Mouse (Mus musculus): ENCODE results near the gene Dusp2. TPM values are rescaled to one million over a fixed set of nuclear protein-coding genes. Genes with fewer than 3 reads are reported as not detected.
"Not testable (repeated sequence)": the region's sequence is repeated elsewhere in the genome, so short reads cannot be mapped to it uniquely, and the experiment has no call there.

The Dusp2 gene
- total and polyA plus RNA-seq, 2 experiments from 2014 or later, result 5.1 to 6.8 TPM

DNA sequence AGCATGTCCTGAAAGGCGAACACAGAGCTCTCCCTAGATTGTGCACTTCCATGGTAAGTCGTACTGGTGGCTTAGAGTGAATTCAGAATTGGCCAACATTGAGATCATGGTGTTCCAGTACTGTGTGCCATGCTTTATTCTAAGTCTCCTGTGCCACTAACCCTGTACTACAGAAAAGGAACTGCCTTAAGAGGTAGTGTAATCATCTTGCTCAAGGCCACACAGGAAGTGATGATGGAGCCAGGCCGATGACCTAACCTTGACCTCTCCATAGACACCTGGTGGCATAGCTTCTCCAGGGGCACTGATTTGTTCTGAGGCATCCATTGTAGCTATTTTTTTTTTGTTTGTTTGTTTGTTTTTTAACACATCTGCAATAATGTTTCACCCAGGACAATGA, 34.1 kb upstream of the Dusp2 start:
- H3K4me2 ChIP-seq (ENCODE audit: low read depth, low read length), result no peak overlapping the region
- H3K9me3 ChIP-seq (replicated peaks; ENCODE audit: control insufficient read depth, low read length), result no peaks in the 10 kb centered on the region
- H3K9ac ChIP-seq (replicated peaks; ENCODE audit: low read depth, low read length), result no peak overlapping the region
- no peak for ATAC-seq (ENCODE audit: insufficient read depth, low read depth)
- WGBS, result 88% methylated on average over 3 of the region's 3 CpGs
- H3K4me3 ChIP-seq (ENCODE audit: low read depth, low read length), result no peak overlapping the region
- no peak for DNase-seq (ENCODE audit: low spot score)
- H3K4me1 ChIP-seq (ENCODE audit: control insufficient read depth, insufficient read depth), result no peaks in the 10 kb centered on the region
- peaks cover 43% of the 10 kb centered on the region for H3K36me3 ChIP-seq (replicated peaks; ENCODE audit: control insufficient read depth, insufficient read depth, low read length)
- H3K27me3 ChIP-seq (ENCODE audit: control insufficient read depth, insufficient read depth, low read length), result no peaks in the 10 kb centered on the region
- TF ChIP-seq CTCF (IDR thresholded peaks at IDR 0.05; ENCODE audit: low read depth), result no peak
- TF ChIP-seq EP300 (IDR thresholded peaks at IDR 0.05; ENCODE audit: low read depth), result no peak
- no peak overlapping the region for H3K27ac ChIP-seq (ENCODE audit: low read depth)

DNA sequence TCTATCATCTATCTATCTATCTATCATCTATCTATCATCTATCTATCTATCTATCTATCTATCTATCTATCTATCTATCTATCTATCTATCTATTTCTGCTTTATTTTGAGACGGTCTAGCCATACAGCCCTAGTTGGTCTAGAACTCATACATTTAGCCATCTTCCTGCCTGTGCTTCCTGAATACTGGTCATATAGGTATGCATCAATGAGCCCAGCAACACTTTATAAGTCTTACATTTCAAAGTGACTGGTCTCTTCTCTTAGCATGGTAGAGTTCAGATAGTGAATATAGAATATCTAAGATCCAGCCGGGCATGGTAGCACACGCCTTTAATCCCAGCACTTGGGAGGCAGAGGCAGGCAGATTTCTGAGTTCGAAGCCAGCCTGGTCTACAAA, 31.8 kb upstream of the Dusp2 start:
- peaks cover 20% of the 10 kb centered on the region; the same call in 1 of the 2 replicates for H3K36me3 ChIP-seq (replicated peaks; ENCODE audit: control insufficient read depth, insufficient read depth, low read length)
- not testable (repeated sequence) for H3K9ac ChIP-seq (replicated peaks; ENCODE audit: low read depth, low read length); H3K9me3 ChIP-seq (replicated peaks; ENCODE audit: control insufficient read depth, low read length); H3K27ac ChIP-seq (ENCODE audit: low read depth); H3K4me1 ChIP-seq (ENCODE audit: control insufficient read depth, insufficient read depth); H3K4me3 ChIP-seq (ENCODE audit: low read depth, low read length); H3K4me2 ChIP-seq (ENCODE audit: low read depth, low read length); H3K27me3 ChIP-seq (ENCODE audit: control insufficient read depth, insufficient read depth, low read length)
- DNase-seq (ENCODE audit: low spot score) (peak; percentile 45), ATAC-seq (ENCODE audit: insufficient read depth, low read depth) (0 out of 2 replicates have a peak, but pooled peaks have one; percentile 27)
- WGBS, result 84% methylated on average over 4 of the region's 4 CpGs

- H3K27me3 ChIP-seq (ENCODE audit: control insufficient read depth, insufficient read depth, low read length), result no peaks in the 10 kb centered on the region
- H3K36me3 ChIP-seq (replicated peaks; ENCODE audit: control insufficient read depth, insufficient read depth, low read length), result peaks cover 14% of the 10 kb centered on the region; the same call in 1 of the 2 replicates
- WGBS, result 68% methylated on average over 3 of the region's 3 CpGs
- H3K9me3 ChIP-seq (replicated peaks; ENCODE audit: control insufficient read depth, low read length), result no peaks in the 10 kb centered on the region
- H3K9ac ChIP-seq (replicated peaks; ENCODE audit: low read depth, low read length), result no peak overlapping the region; the same call in 1 of the 2 replicates
- peak overlapping the region; percentile 38; the same call in 1 of the 2 replicates for H3K27ac ChIP-seq (ENCODE audit: low read depth)
- no peak for TF ChIP-seq EP300 (IDR thresholded peaks at IDR 0.05; ENCODE audit: low read depth)
- TF ChIP-seq CTCF (IDR thresholded peaks at IDR 0.05; ENCODE audit: low read depth), result no peak
- DNase-seq (ENCODE audit: low spot score) (peak; percentile 17), ATAC-seq (ENCODE audit: insufficient read depth, low read depth) (no peak)
- no peak overlapping the region for H3K4me2 ChIP-seq (ENCODE audit: low read depth, low read length)
- H3K4me1 ChIP-seq (ENCODE audit: control insufficient read depth, insufficient read depth), result no peaks in the 10 kb centered on the region
- H3K4me3 ChIP-seq (ENCODE audit: low read depth, low read length), result no peak overlapping the region
These were observed 31.2 kb upstream of the Dusp2 start for GRCm38 (mm10) chr2:127304609-127305210.

- DNase-seq (ENCODE audit: low spot score) (no peak), ATAC-seq (ENCODE audit: insufficient read depth, low read depth) (no peak)
- Histone ChIP-seq H3K36me3 (replicated peaks; ENCODE audit: control insufficient read depth, insufficient read depth, low read length) (0 out of 2 replicates have a peak, but pooled peaks cover under 1% of the 10 kb centered on the region), H3K9ac (replicated peaks; ENCODE audit: low read depth, low read length) (no peak overlapping the region), H3K27me3 (ENCODE audit: control insufficient read depth, insufficient read depth, low read length) (no peaks in the 10 kb centered on the region), H3K27ac (ENCODE audit: low read depth) (no peak overlapping the region), H3K4me2 (ENCODE audit: low read depth, low read length) (no peak overlapping the region), H3K4me3 (ENCODE audit: low read depth, low read length) (no peak overlapping the region), H3K4me1 (ENCODE audit: control insufficient read depth, insufficient read depth) (no peaks in the 10 kb centered on the region), H3K9me3 (replicated peaks; ENCODE audit: control insufficient read depth, low read length) (no peaks in the 10 kb centered on the region)
- TF ChIP-seq EP300 (IDR thresholded peaks at IDR 0.05; ENCODE audit: low read depth) (no peak), CTCF (IDR thresholded peaks at IDR 0.05; ENCODE audit: low read depth) (no peak)
These were observed 29.8 kb upstream of the Dusp2 start for GRCm38 (mm10) chr2:127306123-127306522.

- Histone ChIP-seq H3K4me2 (ENCODE audit: low read depth, low read length) (no peak overlapping the region), H3K4me1 (ENCODE audit: control insufficient read depth, insufficient read depth) (no peaks in the 10 kb centered on the region), H3K4me3 (ENCODE audit: low read depth, low read length) (no peak overlapping the region), H3K27ac (ENCODE audit: low read depth) (no peak overlapping the region), H3K9me3 (replicated peaks; ENCODE audit: control insufficient read depth, low read length) (no peaks in the 10 kb centered on the region), H3K27me3 (ENCODE audit: control insufficient read depth, insufficient read depth, low read length) (no peaks in the 10 kb centered on the region), H3K9ac (replicated peaks; ENCODE audit: low read depth, low read length) (no peak overlapping the region), H3K36me3 (replicated peaks; ENCODE audit: control insufficient read depth, insufficient read depth, low read length) (no peaks in the 10 kb centered on the region)
- WGBS, result 44% methylated on average over 3 of the region's 3 CpGs
- no peak for DNase-seq (ENCODE audit: low spot score)
- TF ChIP-seq CTCF (IDR thresholded peaks at IDR 0.05; ENCODE audit: low read depth) (no peak), EP300 (IDR thresholded peaks at IDR 0.05; ENCODE audit: low read depth) (no peak)
- ATAC-seq (ENCODE audit: insufficient read depth, low read depth), result no peak
These were observed 28.8 kb upstream of the Dusp2 start for GRCm38 (mm10) chr2:127307179-127307578.

GRCm38 (mm10) chr2:127308660-127309059, 27.3 kb upstream of the Dusp2 start:
- 95% methylated on average over 2 of the region's 2 CpGs for WGBS
- Histone ChIP-seq H3K4me3 (ENCODE audit: low read depth, low read length) (no peak overlapping the region), H3K4me2 (ENCODE audit: low read depth, low read length) (no peak overlapping the region), H3K36me3 (replicated peaks; ENCODE audit: control insufficient read depth, insufficient read depth, low read length) (no peaks in the 10 kb centered on the region), H3K9ac (replicated peaks; ENCODE audit: low read depth, low read length) (no peak overlapping the region), H3K4me1 (ENCODE audit: control insufficient read depth, insufficient read depth) (no peaks in the 10 kb centered on the region), H3K27me3 (ENCODE audit: control insufficient read depth, insufficient read depth, low read length) (no peaks in the 10 kb centered on the region), H3K27ac (ENCODE audit: low read depth) (no peak overlapping the region), H3K9me3 (replicated peaks; ENCODE audit: control insufficient read depth, low read length) (no peaks in the 10 kb centered on the region)
- DNase-seq (ENCODE audit: low spot score) (no peak), ATAC-seq (ENCODE audit: insufficient read depth, low read depth) (no peak)
- TF ChIP-seq CTCF (IDR thresholded peaks at IDR 0.05; ENCODE audit: low read depth), result peak; percentile 41; the same call in 1 of the 2 replicates
- TF ChIP-seq EP300 (IDR thresholded peaks at IDR 0.05; ENCODE audit: low read depth), result no peak
